Comparison of ENCODE assay signal across 16 mouse cellular contexts in the genomic region with DNA sequence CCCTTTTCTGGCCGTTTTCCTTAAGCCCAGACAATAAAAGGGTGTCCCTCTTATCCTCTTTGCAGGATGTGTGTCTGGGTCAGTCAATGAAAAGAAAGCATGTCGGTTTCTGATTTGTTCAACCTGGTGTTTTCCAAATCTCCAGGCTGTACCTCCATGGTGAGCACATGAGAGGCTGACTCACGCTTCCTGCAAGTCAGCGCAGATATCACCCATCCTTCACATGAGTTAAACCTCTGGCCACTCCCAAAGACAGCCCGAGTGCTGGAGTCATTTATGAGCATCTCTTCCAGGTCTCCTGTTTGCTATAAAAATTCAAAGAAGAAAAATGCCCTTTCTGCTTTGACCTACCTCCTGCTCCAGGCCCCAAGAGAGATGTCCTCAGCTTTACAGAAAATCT. TPM values are rescaled to one million over a fixed set of nuclear protein-coding genes. Genes with fewer than 3 reads are reported as not detected.
DNase-seq lines count a peak whose midpoint lies in the region; ATAC-seq lines count a peak whose summit lies in the region.
"Had no signal": no experiment of that assay in that cellular context is flagged by ENCODE, and none has a peak within 500 bp of the region (broad histone marks: within the 10 kb centered on the region; RNA-seq: fewer than 3 reads in every experiment).

No protein-coding gene starts in this region.

- peak overlapping the region; percentile 59 for H3K4me2 ChIP-seq in liver, embryonic 15.5 days
- H3K4me2 ChIP-seq: embryonic facial prominence, embryonic 13.5 days had no signal

- peak overlapping the region; percentile 72 for H3K9ac ChIP-seq in liver, embryonic 15.5 days
- H3K9ac ChIP-seq: embryonic facial prominence, embryonic 13.5 days had no signal

- DNase-seq in urinary bladder, postnatal 14 days (ENCODE audit: low spot score), result peak; percentile 20
- DNase-seq in urinary bladder, adult 2 months (ENCODE audit: low spot score), result no peak
- DNase-seq in kidney, postnatal 25 days, result no peak
- DNase-seq in cerebellum, postnatal 4 days (ENCODE audit: low spot score in 2 of 2), result no peak
- no peak for DNase-seq in urinary bladder, postnatal 25 days (ENCODE audit: low spot score)
- DNase-seq: adrenal gland, adult 8-10 months; cerebellum, postnatal 25 days; kidney, postnatal 36 days had no signal

- no peaks in the 10 kb centered on the region for H3K36me3 ChIP-seq in liver, embryonic 15.5 days (replicated peaks)
- H3K36me3 ChIP-seq: embryonic facial prominence, embryonic 13.5 days; limb, embryonic 10.5 days; midbrain, embryonic 10.5 days had no signal

- peak overlapping the region; percentile 58 for H3K4me3 ChIP-seq in liver, embryonic 15.5 days (replicated peaks)
- H3K4me3 ChIP-seq: embryonic facial prominence, embryonic 13.5 days; limb, embryonic 10.5 days; midbrain, embryonic 10.5 days; myocyte had no signal

- 31% methylated on average over 5 of the region's 5 CpGs for WGBS in liver, embryonic 15.5 days (ENCODE audit: insufficient replicate concordance)

- peak overlapping the region; percentile 99 for H3K27ac ChIP-seq in liver, embryonic 15.5 days (replicated peaks)
- H3K27ac ChIP-seq: embryonic facial prominence, embryonic 13.5 days; limb, embryonic 10.5 days; midbrain, embryonic 10.5 days had no signal

- no peaks in the 10 kb centered on the region for H3K27me3 ChIP-seq in liver, embryonic 15.5 days
- H3K27me3 ChIP-seq: embryonic facial prominence, embryonic 13.5 days had no signal

- no peaks in the 10 kb centered on the region for H3K9me3 ChIP-seq in liver, embryonic 15.5 days (replicated peaks)
- H3K9me3 ChIP-seq: embryonic facial prominence, embryonic 13.5 days; limb, embryonic 10.5 days; midbrain, embryonic 10.5 days had no signal

- peaks cover 75% of the 10 kb centered on the region for H3K4me1 ChIP-seq in liver, embryonic 15.5 days (replicated peaks)

- peak; percentile 79 for ATAC-seq in erythroblast, adult 5-6 weeks (replicated peaks; ENCODE audit: low FRiP score, poor library complexity, severe bottlenecking)
- ATAC-seq in liver, embryonic 15.5 days (ENCODE audit: insufficient read depth), result peak; percentile 89
- ATAC-seq: forebrain, embryonic 14.5 days; inflammation-experienced regulatory T-cells, adult 6 months had no signal

RNA-seq across cellular contexts. Expression of a gene that starts 5.3 kb away (rescaled TPM):
- polyA plus RNA-seq in urinary bladder, adult 2 months (2012; rRNA removed), result 10.5 and 10.8 TPM in 2 replicates
- total RNA-seq in erythroblast, adult 5-6 weeks (2015; ENCODE audit: low replicate concordance), result 2,131 and 2,183 TPM in 2 replicates
- 2,463 and 2,483 TPM in 2 replicates for total RNA-seq in erythroblast, adult 5-6 weeks (2017; ENCODE audit: low replicate concordance)
- 34.2 and 41.6 TPM in 2 replicates for polyA plus RNA-seq in liver, embryonic 15.5 days (2015; fragmentation: Nextera tagmentation; extraction: Ambion mirVana)
